Mouse (Mus musculus): ENCODE results near the gene Olfml2a.

Olfml2a gene

DNA sequence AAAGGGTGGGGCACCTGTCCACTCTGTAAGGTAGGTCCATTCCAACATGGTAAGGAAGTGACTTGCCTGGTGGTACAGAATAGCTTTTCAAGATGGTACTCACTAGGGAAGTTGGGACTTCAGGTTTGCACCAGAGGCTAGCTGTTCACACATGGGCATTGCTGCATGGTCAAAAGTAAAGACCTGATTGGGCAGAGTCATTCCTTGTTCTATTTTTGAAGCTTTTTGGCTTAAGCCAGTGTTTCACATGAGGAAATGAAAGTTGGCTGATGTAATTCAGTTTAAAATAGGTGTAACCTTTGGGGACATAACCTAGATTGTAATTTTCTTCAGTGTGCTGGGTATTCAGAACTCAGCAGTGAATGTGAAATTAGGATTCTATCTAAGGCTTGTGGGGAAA is 79.5 kb downstream of the Olfml2a start:
- DNase-seq (ENCODE audit: low spot score): no peak

DNA sequence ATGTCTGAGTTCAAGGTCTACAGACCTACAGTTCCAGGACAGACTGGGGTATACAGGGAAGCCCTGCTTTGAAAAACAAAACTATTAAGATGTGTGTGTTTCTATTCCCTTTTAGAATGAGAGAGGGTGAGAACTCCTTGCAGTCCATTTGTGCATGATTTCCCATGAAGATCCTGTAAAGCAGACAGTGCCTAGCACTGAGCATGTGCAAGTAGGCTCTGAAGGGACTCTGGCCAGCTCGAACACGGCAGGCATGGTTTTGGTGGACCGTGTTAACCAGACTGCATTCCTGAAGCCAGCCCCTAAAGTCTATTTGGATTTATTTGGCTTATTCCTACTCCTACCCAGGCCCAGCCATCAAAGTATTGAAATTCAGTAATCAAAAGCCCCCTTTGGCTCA is 80.2 kb downstream of the Olfml2a start:
- no peak for DNase-seq (ENCODE audit: low spot score)

DNA sequence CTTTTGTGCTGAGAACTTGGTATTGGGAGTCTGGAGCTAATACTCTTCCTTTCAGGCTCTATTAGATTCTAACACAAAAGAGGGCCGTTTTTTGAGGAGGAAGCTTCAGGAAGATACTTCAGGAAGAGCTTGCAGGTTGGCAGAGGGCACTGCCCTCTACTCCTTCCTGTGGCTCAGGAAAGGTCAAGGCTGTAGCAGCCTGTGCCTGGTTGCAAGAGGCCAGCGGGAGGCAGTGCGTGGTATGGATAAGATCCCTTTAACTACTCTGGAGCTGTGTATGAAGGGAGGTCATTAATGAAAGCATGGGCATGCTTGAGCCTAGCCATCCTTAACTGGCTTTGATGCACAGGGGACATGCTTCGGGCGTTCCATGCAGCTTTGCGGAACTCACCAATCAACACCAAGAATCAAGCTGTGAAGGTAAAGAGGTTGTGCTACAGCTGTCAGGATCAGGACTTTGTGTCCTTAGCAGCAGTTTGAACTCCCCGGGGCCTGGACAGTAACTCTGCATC is 81.0 kb downstream of the Olfml2a start:
- DNase-seq (ENCODE audit: low spot score): no peak

Data from urinary bladder, postnatal 10 days (tissue).